Mouse (Mus musculus) megakaryocyte, embryonic 14.5 days (primary cell): ENCODE data around the gene Pum1.

Source experiments
- FLI1 ChIP-seq: IDR thresholded peaks from 2 replicates; pipeline ENCODE4 v1.6.1; 2012; ENCODE audit warnings: low read length, inconsistent platforms, mixed read lengths
- GATA1 ChIP-seq: IDR thresholded peaks from 3 replicates; pipeline ENCODE4 v1.6.1; 2012; ENCODE audit warnings: mixed read lengths, low read length, inconsistent platforms, borderline replicate concordance

- TF ChIP-seq GATA1 (no peak), FLI1 (no peak)
Observed at GRCm38 (mm10) chr4:130703601-130704000, 40.5 kb downstream of the Pum1 start.
